In genomic region chr6:17589049-17589952, GRCm38 (mm10) we compare ENCODE assay signal across 8 mouse cellular contexts. TPM values are rescaled to one million over a fixed set of nuclear protein-coding genes. Genes with fewer than 3 reads are reported as not detected.
DNase-seq lines count a peak whose midpoint lies in the region; ATAC-seq lines count a peak whose summit lies in the region.

No protein-coding gene starts in this region.

- no peak overlapping the region for H3K27ac ChIP-seq in forebrain, embryonic 15.5 days (replicated peaks)
- H3K27ac ChIP-seq in hindbrain, embryonic 15.5 days (replicated peaks) = no peak overlapping the region

- peak overlapping the region; percentile 17; the same call in 1 of the 2 replicates for H3K4me2 ChIP-seq in forebrain, embryonic 15.5 days (replicated peaks)
- H3K4me2 ChIP-seq in hindbrain, embryonic 15.5 days = peak overlapping the region; percentile 41

- H3K36me3 ChIP-seq in forebrain, embryonic 15.5 days = no peaks in the 10 kb centered on the region
- H3K36me3 ChIP-seq in hindbrain, embryonic 15.5 days = no peaks in the 10 kb centered on the region

- H3K9me3 ChIP-seq in forebrain, embryonic 15.5 days = no peaks in the 10 kb centered on the region
- H3K9me3 ChIP-seq in hindbrain, embryonic 15.5 days = peaks cover 5% of the 10 kb centered on the region; the same call in 1 of the 2 replicates

- DNase-seq in MEL-GATA-1-ER (ENCODE audit: extremely low read depth, low read depth) = peak; percentile 50
- DNase-seq in cerebellum, adult 11 months = peak; percentile 46
- DNase-seq in layer of hippocampus, postnatal 36 days = peak; percentile 73 to 76
- DNase-seq in lung, postnatal 25 days (ENCODE audit: low spot score) = peak; percentile 78
- peak; percentile 76 for DNase-seq in retina, postnatal 1 day
- peak; percentile 51 to 55 for DNase-seq in thymus, postnatal 36 days

- H3K4me1 ChIP-seq in forebrain, embryonic 15.5 days = no peaks in the 10 kb centered on the region
- H3K4me1 ChIP-seq in hindbrain, embryonic 15.5 days (replicated peaks) = 0 out of 2 replicates have a peak, but pooled peaks cover 3% of the 10 kb centered on the region

- H3K4me3 ChIP-seq in forebrain, embryonic 15.5 days = no peak overlapping the region
- 0 out of 2 replicates have a peak overlapping the region, but pooled peaks have one; percentile 4 for H3K4me3 ChIP-seq in hindbrain, embryonic 15.5 days

- no peaks in the 10 kb centered on the region for H3K27me3 ChIP-seq in forebrain, embryonic 15.5 days
- H3K27me3 ChIP-seq in hindbrain, embryonic 15.5 days = no peaks in the 10 kb centered on the region

- no peak overlapping the region for H3K9ac ChIP-seq in forebrain, embryonic 15.5 days (replicated peaks)
- no peak overlapping the region for H3K9ac ChIP-seq in hindbrain, embryonic 15.5 days

- 30% methylated on average over 16 of the region's 16 CpGs for WGBS in forebrain, embryonic 15.5 days
- WGBS in hindbrain, embryonic 15.5 days = 29% methylated on average over 16 of the region's 16 CpGs

- ATAC-seq in forebrain, embryonic 15.5 days (replicated peaks) = peak; percentile 94
- ATAC-seq in hindbrain, embryonic 15.5 days (ENCODE audit: low FRiP score, low read depth) = peak; percentile 92

RNA-seq across cellular contexts. Expression of gene Capza2, which starts 46.7 kb away (rescaled TPM):
- polyA plus RNA-seq in forebrain, embryonic 15.5 days (2015; fragmentation: Nextera tagmentation; extraction: Ambion mirVana) = 245 and 257 TPM in 2 replicates
- 236 and 241 TPM in 2 replicates for polyA plus RNA-seq in hindbrain, embryonic 15.5 days (2015; fragmentation: Nextera tagmentation; extraction: Ambion mirVana)
- total RNA-seq in layer of hippocampus, postnatal 36 days (2021) = 100 to 1,000 TPM; 299 to 316 TPM
